Mouse (Mus musculus) telencephalon, adult 2 months (tissue): ENCODE results near the gene Vcam1.

ENCODE experiments used
- DNase-seq: peaks from one replicate; pipeline ENCODE4 v3.0.0-alpha.2; 2011; ENCODE audit warnings: low read depth, low spot score

The Vcam1 gene

DNA sequence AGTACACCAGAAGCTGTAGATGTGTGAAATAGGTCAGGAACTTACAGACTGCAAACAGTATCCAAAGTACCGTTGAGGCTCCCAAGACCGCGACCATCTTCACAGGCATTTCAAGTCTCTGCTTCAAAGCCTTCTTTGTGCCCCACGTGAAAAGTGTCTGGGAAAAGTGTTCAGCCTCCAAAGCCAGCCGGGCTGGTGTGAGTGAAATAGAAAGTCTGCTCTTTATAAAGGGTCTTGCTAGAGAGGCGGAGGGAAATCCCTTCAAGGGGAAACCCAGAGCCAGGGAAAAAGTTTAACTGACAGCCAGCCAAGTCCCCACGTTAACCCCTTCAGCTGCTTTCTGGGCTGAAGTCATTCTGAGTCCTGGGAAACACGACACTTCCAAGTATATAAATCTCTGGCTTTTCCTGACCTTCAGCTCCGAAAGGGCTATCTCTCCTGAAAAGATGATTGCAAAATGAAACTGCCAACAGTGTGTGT is at the start of gene Vcam1:
Vcam1 (minus strand) TSS at position 430 of the 480 bp plus-strand sequence.
- no peak for DNase-seq

DNA sequence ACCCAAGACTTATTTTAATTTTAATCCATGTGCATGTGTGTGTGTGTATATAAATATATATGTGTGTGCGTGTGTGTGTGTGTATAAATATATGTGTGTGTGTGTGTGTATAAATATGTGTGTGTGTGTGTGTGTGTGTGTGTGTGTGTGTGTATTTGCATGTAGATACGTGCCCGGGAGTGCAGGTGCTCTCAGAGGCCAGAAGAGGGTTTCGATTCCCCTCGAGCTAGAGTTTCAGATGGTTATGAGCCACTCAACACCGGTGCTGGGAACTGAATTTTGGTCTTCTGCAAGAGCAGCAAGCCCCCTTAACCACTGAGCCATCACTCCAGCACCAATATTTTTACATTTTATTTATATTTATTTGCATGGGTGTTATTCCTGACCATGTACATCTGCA is 45.6 kb upstream of the Vcam1 start:
- no peak for DNase-seq

DNA sequence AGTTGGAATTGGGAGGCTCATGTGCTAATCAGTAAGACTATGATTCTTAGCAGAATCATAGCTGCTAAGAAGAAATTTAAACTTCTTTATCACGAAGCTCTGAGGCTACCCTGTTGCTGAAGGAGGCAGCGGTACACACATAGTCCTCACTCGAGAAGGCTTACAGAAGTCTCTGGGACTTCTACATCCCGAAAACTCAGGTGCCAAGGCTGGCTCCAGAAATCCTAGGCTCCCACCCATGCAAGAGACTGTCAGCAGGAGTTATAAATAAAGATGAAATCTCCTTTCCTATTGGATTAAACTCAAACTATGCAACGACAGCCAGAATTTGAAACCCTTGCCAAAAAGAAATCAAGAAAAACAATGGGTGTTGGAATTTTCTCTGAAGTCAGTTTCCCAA is 42.0 kb upstream of the Vcam1 start:
- no peak for DNase-seq

DNA sequence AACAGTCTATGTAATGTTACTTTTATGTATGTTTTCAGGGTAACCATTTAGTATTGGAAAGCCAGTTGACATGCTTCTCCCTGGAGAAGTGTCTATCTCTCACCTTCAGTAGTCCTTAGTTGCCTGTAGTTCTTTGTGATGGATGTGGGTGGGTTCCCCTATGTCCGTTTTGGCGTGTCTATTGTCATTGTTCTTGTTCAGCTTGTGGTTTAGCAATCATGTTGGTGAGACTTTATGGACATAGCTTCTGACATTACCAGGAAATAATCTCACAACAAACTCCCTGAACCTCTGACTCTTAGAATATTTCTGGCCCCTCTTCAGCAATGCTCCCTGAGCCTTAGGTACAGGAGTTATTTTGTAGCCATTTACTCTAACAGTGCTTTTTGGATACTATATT is 38.6 kb upstream of the Vcam1 start:
- DNase-seq: no peak

DNA sequence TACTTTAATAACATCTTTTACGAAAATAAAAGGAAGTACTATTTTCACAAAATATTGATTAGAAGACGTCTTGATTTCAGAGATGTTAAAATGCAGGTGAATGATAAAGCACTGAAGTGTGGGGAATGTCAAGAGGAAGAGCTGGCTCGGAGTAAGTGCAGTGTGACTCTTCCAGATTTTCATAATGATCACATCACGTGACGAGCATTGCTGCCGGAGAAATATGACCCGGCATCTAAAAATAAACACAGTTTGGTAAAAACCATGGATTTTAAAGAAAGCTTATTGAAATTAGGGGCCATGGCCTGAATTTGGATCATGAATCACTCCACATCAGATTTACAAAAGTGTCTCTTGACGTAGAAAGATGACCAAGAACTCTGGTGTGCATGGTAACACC is 36.8 kb upstream of the Vcam1 start:
- DNase-seq: no peak

DNA sequence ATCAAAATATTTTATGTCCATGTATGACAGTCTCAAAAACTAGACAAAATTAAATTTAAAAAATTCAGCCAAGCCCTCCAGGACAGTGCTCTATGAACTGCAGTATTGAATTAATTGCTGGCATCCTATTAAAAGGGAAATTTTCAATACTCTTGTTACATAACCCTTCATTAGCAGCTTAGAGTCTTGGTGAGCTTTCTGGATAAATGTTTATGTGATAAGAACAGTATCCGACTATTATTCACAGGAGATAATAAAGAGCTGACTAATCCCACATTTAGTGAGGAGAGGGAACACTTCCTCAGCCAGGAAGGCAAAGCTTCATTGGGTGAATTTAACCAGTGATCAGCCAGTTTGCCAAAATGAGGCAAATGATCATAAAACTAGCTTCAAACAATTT is 35.5 kb upstream of the Vcam1 start:
- no peak for DNase-seq

DNA sequence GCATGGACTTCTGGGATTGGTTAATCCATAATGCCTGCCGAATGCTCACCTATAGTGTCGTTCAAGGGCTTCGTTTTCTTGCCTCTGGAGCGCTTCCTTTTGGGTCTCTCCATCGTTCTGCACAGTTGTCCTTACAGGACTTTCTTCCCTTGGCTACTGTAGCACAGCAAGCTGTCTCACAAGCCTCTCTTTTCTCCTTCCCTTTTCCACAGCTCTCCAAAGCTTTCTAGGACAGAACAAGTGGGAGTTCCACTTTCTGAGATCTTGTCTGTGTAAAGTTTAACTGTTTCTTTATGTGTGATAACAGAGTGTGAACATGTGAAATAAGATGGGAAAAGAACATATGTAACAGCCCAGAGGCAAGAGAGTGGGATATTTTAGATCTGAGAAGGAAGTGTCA is 34.0 kb upstream of the Vcam1 start:
- peak; percentile 58 for DNase-seq

DNA sequence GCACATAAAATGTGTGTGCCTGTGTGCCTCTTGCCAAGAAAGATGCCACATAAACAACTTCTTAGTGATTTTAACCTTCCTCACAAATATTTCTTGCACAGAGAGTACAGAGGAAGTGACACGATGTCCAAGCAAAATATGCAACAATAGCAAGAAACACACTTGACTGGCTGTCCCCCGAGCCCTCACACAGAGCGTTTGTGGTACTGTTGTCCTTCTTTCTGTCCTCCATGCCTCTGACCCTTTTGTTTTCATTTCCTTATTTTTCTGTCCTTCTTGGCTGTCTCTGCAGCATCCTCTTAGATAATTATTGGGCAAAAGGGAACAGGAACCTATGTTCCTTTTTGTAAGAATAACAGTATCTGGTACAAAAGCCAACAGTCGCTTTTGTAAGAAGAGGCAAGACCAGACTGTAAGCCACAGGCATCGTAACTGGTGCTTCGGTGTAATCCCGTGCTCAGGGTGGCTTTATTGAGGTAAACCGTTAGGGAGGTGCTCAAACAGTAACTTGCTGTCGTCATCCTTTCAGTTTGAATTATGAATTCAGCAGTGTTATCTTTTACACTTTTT is 32.7 kb upstream of the Vcam1 start:
- no peak for DNase-seq

DNA sequence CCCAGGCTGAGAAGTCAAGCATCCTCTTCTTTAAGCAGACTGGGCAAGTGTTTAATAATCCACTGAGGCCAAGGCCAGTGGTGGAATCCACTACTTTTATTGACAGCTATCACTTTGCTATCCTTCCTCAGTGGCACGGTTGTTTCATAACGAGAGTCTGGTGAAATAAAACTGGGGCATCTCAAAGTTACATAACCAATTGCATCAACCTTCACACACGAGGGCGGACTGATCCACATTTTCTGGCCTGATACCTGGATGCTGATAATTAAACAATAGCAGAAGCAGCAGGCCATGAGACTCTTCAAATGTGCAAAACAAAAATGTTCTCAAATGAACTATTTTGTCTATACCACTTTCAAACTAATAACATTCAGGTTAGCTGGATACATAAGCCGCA is 29.9 kb upstream of the Vcam1 start:
- no peak for DNase-seq

DNA sequence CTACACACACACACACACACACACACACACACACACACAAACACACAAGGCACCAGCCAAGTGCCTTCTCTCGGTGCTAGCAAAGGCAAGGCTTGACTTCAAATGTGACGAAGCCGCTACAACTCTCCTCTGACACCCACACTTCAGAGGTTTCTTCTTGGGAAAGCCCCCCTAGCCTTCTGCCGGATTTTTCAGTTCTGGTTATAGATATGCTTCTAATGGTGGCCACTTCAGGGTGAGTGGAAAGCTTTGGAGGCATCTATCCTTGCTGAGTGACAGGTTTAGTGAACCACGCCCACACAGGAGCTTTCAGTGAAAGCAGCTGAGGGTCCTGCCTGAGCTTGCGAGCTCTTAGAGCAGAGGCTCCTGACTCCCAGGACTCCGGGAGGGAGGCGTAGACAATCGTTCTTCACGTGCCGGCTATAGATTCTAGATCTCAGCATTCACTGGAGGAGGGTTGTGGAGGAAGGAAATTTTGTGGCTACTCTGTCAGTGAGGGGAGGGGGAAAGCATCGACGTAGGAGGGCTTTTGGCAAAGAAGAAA is 28.0 kb upstream of the Vcam1 start:
- DNase-seq: no peak

DNA sequence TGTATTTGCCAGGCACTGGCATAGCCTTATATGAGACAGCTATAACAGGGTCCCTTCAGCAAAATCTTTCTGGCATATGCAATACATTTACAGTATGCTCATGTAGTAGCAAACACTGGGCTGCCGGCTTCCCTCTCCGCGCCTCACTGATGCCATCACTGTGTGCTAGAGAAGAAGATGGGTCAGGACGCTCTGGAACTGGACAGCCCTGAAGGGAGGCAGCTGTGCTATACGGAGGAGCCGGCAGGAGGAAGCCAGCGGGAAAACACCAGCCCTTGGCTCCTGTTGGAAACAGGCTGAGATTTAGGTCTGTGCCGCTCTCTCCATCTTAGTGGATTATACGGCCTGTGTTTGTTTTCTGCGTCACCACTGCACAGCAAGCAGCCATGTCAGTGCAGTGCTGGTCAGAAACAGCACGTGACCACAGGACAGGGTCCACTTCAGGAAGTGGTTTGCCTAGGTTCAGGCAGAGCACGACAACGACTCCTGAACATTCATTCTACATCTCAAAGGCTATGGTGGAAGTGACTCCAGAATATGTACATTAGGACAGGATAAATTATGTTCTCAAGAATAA is 20.7 kb upstream of the Vcam1 start:
- DNase-seq: no peak

DNA sequence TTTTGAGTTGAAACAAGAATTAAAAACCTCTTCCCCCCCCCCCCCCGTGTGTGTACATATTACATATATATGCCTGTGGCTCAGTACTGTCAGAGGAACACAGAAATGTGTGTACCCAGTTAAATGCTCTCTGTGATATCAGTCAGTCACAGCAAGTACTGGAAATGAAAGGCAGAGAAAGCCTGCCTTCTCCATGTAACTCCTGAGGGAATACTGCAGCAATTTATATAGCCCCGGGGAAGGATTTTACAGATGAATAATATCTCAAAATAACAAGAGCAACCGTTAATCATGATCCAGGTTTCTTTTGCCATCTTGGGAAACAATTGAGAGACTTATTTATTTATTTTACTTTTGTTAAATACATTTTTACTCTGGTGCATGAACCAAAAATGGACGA is 19.6 kb upstream of the Vcam1 start:
- DNase-seq: no peak

DNA sequence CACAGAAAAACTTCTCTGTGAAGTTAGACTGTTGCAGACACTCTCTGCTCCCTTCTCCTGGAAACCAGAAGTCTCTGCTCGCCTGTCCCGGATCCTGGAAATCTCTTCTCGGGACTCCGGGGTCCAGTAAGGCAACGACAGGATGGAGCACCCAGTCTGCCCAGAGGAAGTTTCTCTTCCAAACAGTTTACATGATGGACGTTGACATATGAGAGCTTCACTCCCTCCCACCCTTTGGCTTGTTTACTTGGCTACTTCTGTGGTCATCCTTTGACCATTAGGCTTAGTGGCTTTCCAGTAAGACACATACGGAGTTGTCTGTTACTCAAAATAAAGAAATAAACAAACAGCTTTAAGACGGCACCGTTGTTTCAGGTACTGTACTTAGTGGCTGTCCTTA is 19.2 kb upstream of the Vcam1 start:
- no peak for DNase-seq

DNA sequence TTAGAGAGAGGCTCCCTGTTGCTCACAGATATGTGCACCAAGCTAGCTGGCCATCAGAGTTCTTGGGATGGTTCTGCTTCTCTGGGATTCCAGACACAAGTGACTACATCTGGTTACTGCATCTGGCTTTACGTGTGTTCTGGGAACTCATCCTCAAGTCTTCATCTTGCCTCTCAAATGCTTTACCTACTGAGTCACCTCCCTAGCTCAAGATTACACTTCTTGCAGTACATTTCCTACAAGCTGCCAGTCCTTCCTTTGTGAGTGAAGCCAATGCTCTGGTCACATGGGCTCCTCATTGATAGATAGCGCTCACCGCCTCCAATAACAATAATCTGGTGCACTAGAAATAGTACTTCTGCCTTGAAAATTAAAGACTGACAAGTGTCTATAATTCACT is 11.7 kb upstream of the Vcam1 start:
- no peak for DNase-seq

DNA sequence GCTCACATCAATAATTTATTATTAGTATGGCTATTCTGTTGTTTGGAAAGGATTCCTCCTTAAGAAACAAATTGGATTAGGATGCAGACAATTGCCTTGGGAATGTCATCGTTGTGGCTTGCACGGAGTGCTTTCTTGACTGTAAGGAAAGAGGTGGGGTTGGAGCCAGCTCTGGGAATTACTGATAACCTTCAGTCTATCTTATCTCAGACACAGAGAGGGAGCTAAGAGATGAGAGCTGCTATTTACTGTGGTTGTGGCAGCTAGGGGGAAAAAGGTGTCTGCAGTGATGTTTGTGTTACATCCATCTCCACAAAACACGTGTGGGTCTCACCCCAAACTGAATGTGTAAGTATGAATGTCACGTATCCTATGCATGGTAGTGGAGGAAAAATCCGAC is 9.5 kb upstream of the Vcam1 start:
- DNase-seq: no peak

DNA sequence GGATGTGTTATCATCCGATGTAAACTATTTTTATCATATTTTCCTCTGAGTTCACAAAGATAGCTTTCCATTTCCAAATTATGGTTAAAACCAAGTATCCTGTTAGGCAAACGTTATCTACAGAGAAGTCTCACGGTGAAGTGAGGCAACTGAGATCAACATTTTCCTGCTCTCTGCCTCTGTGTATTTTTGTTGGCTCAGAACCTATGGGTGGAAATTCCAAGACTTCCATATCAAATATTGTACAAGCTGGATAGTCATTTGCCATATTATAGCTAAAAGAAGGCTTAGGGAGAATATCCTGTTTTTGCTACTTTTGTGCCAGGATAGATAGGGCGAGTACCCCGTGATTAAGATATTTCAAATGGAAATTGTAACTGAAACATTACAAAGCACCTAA is 8.6 kb upstream of the Vcam1 start:
- DNase-seq: no peak

DNA sequence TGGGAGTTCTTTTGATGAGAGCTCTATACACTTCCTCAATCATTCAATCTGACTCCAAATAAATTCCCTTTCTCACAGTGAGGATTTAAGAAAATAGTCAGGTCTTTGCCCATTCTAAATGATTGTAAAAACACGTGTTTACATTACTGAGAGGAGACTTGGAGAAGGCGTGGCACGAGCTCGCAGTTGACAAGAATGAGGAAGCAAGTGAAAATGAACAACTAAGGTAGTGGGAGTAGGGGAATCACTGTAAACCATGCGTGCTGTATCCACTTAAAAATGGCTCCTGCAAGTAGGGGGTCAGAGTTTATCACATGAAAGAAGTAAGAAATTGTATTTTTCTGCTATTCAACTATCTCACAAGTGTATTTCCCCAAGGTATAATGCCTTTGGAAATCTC is 3.9 kb upstream of the Vcam1 start:
- DNase-seq: no peak

DNA sequence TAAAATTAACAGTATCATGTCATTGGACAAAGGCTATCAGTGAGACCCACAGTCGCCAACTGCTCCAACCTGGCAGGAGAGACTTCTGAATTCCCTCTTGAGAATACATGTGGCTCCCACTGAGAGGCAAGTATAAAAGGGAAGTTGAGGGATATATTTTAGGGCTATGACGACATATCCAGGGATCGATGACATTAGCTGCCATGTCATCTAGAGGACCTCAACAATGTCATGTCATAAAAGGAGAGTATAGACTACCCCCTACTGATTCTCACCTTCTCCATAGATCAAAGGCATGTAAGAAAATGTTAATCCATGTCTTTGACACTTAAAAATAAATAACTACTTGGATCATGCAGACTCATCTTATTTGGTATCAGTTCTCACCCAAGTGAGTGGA is 1.2 kb upstream of the Vcam1 start:
- DNase-seq: no peak

DNA sequence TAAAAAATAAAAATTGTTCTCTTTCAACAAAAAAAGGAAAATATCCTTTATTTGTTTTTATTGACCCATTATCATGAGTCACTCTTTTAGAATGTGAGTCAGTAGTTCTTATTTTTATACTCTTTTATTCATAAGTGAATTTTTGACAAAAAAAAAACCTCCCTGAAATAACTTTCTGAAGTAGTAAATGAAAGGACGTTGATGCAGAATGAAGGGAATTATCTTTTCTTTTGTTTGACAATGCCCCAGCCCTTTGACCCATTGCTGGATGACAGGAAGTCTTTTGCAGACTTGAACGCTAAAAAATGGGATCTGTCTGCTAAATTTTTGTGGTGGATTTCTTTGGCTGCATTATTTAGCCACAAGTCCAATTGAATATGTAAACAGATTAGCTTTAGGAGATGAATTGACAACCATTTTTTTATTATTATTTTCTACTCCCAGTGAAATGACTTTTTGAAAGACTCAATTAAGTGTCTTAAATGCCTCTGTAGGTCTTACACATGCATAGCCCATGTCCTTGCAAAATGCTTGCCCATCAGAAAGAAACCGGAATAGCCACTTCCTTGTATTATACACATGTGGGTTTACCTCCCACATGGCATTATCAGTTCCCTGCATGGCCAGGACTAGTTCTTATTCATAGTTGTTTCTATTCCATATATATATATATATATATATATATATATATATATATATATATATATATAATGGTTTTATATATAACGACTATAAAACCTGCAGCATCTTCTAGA is 530 bp upstream of the Vcam1 start:
- no peak for DNase-seq

DNA sequence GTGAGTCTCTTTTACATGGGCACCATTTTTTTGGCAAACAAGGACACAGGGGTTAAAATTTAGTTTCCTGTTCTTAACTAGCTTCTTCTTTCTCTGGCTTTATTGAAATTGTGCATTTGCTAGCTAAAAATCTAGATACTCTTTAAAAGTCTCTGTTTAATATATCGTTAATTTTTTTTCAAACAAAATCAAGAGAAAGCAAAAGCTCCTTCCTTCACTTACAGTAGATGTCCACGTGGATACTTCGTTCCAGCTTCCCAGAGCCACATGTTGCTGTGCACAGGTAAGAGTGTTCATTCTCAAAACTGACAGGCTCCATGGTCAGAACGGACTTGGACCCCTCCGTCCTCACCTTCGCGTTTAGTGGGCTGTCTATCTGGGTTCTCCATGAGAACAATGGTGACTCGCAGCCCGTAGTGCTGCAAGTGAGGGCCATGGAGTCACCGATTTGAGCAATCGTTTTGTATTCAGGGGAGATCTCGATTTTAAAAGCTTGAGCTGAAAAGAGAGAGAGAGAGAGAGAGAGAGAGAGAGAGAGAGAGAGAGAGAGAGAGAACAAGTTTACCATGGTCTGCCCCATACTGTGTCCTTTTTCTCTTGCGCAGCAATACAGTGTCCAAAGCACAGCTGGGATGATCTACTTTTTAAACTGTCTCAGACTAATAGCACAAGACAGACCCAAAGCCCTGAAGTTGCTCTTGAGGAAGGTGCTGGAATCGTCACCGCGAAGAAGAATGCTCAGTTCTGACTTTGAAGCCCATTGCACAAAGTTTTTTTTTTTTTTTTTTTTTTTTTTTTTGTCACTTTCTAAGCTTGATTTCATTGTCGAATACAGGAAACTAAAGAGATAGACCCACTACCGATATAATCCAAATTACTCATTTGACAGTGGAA is 930 bp downstream of the Vcam1 start:
- DNase-seq: no peak

DNA sequence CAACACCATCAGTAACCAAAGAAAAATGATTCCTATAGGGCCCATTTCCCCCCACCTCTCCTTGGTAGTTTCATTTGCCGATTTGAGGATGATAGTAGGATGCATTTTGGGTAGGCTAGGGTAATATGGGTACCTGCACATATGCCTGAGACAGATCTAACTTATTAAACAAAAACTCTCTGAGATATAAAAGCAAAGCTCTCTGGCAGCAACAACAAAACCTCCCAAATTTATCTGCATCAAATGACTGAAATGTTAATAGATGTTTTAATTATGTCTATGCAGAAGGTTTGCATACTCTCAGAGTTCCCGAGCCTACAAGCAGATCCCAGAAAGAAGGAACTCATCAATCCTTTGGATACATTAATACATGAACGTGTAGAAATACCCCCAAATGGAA is 1.7 kb downstream of the Vcam1 start:
- no peak for DNase-seq

DNA sequence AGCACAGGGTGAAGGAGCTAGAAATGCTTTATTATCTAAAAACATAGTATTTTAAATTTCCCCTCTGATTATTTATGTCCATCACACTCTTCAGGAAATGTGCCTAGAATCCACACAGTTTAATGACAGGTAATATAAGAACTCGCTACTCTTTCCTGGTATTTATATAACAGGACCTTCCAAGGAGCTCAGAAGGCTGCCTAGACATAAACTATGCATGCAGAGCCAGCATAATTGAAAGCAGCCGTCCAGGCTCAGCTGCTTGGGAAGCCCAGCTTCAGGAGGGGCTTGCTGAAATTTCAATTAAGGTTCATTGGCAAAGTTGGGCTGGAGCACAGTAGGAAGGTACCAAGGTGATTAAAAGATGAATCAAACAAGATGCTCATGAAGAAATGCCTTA is 2.2 kb downstream of the Vcam1 start:
- DNase-seq: no peak
